Mouse (Mus musculus) regulatory T cell (primary cell): ENCODE data around the gene Bmp2k.

ENCODE experiments used
- in situ Hi-C: fragments of 300-600 bp; cut with MboI, MseI; formaldehyde crosslinking; loops from one replicate; pipeline ENCODE4 v1.15.1; 2025; ENCODE audit warnings: high pct_unique_total_duplicates

Bmp2k gene

DNA sequence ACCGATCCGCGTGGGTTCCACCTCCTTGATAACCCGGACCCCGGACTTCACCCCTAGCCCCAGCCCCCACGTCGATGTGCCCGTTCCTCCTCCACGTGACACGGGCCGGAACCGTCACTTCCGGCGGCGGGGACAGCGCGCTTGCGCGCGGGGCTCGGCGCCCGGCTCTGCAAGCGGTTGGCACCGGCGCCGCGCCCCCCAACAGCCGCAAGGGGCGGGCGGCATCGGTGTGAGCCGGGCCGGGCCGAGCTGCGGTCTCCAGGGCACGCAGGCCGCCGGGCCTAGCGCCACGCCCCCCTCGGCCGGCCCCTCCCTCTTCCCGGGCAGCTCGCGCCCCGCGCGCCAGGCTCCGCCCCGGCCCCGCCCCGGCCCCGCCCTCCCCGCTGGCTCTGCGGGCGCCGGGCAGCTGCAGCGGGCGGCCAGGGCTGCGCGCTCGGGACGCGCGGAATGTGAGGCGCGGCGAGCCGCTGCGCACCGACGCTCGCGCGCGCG lies at the start of gene Bmp2k:
Gene Bmp2k, plus strand, starts transcription at position 380 of the 492 bp plus-strand sequence.
- in situ Hi-C loops: no loop called here

DNA sequence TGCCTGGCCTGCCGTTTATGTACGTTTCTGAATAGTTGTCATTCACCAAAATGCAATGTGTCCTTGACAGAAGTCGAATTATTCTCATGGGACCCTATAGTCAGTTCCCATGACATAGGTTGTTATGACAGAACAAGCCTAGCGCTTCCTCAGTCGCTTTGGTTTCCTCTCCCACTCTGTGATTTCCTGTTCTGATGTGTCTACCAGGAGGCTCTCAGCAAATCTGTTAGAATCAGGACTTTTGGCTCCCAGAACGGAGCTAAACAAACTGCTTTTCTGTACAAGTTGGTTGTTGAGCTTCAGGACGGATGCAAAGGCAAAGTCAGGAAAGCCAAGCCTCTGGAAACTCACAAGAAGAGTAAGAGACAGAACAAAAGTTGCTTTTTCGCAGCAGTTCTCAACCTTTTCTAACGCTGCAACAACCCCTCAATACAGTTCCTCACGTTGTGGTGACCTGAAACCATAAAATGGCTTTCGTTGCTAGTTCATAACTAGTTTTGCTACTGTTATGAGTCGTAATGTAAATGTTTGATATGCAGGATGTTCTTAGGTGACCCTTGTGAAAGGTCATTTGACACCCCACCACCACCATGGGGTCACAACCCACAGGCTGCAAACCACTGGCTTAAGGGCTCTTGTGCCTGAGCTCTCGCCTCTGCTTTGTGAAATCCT lies 48.5 kb upstream of the Bmp2k start:
- in situ Hi-C loops: no loop called here

DNA sequence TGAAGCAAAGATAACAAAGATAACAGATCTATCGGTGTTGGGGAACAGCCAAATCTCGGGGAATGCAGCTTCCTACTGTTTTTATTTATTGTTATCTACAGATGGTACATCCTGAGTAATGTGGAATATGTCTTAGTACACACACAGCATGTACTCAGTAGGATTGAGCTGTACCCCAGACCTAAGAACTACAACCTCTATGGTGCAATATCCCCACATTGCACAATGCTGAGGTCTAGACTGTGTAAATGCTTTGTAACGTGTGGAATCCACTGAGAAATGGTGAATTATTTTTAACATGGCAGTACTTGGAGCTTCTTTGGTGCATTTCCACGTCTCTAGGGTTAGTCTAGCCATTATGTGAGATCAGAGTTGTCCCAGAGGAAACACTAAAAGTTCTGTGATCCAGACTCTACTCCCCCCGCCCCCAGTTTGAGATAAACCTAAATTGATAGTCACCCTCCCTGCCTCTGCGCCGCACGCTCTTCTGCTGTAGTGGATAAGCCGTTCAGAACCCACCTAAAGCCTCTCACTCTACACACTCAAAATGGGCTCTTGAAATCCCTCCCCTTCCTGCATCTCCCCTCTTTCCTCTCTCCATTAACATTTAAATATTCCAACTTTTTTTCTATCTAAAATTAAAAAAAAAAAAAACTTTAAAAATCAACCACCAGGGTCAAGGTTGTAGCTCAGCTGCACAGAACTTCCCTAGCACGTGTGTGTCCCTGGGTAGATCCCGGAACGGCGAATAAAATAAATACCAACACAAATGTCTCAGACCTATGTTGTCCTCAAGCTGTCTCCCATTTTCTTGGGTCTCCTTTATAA lies 47.4 kb upstream of the Bmp2k start:
- in situ Hi-C loops: no loop called here

DNA sequence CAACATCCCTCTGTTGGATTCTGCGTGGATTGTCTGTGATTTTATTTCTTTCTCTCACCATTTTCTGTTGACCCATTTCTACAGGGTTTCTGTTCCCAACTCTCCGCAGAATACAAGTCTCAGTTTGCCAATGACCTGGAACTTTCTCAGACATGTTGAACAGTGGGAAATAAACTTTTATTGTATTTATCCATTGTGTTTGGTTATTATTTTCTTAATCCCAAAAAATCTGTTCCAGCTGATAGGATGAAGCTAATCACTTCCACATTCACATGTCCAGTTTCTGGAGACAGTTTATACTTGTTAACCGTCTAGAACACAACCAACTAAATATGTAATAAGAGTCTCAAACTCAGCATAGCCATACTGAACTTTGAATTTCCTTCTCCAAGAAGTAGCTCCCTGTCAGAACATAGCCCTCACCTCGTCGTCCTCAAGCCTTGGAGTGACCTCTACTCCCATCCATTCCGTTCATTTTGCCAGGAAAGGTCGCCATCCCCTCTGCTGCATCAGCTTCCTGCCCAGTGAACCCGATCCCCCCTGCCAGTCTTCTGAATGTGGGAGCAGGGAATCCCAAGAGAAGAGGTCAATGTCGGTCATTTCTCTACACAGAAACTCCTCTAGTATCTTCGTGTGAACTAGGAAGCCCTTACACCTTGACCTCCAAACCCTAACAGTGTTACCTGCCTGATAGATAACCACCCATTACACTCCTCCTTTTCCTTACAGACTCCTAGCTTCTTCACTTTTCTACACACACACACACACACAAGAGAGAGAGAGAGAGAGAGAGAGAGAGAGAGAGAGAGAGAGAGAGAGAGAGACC lies 46.6 kb upstream of the Bmp2k start:
- in situ Hi-C loops: no loop called here

DNA sequence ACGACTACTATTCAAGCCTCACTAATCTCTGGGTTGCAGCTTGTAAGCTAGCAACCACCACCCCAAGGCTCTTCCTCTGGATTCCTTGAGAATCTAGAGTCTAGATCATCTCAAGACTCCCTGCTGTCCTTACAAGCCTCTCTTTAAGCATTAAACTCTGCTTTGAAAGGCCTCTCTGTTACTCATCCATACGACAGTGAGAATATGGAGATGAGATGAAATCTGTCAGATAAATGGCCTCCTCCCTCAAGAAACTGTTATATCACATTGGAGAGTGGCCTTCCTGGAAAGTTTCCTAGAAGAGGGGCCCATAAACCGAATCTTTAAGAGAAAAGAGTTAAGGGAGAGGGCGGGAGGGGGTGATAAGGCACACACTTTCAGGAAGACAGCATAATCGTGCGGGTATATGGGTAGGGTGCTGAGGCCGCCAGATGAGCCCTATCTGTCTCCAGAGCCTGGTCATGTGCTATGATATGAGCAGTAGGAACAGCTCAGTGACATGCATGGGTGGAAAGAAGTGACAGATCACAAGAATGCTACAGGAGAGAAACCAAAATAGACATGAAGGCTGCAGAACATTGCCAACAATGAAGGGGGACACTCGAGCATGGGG lies 45.9 kb upstream of the Bmp2k start:
- in situ Hi-C loops: no loop called here

DNA sequence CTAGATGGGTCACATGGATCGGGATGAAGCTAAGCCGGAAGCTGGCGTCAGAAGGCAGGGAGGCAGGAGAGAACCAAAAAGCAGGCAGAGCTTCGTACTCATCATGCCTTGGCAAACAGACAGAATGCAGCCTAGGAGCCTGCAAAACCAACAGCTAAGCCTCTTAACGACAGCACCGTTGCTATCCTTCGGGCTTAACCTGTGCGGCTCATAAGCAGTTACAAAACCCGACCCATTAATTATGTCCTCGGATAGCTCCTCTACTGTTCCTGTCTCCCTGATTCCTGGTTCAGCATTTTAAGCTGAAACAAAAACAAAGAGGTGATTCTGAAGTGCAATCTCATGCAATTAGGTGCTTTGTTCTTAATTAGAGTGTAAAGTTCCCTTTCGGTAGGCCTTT lies 43.4 kb upstream of the Bmp2k start:
- in situ Hi-C loops: no loop called here

DNA sequence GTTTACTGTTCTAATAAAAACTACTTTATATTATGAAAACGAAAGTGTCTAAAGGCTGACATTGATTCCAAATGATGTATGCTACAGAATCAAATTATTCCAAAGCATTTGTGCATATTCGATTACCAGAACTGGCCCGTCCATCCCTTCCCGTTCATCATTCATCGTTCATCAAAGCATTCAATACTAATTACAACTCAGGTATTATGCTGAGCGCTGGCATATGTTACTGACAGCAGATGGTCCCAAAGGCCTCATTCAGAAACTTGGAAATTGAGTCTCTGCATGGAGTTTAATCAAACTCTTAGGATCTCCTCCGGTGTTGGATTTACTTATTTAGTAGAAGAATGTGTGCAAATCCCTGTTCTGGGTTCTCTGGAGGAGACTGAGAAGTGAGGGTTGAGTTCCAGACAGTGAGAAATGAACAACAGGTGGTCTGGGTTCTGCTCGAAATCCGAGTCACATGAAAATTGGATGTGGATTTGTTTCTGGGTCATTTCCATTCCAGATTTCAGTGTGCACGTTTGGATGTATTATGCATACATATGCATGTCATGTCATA lies 42.9 kb upstream of the Bmp2k start:
- in situ Hi-C loops: no loop called here

DNA sequence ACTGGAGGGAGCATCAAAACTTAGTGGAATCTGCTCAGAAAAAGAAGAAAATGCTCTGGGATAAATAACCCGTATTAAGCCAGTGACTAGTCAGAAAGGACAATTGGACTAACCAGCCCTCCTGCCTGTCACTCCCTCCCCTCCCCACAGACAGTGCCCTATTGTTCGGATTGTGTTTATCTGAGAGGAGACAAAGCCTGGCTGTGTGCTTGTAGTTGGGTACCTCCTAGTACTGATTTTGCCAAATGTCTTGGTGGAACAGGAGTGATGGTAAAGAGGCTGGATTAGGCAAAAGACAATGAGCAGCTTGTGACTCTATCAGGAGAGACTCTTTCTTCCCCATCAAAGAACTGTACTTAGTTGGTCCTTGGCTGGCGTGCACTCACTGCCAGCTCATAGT lies 40.6 kb upstream of the Bmp2k start:
- in situ Hi-C loops: no loop called here

DNA sequence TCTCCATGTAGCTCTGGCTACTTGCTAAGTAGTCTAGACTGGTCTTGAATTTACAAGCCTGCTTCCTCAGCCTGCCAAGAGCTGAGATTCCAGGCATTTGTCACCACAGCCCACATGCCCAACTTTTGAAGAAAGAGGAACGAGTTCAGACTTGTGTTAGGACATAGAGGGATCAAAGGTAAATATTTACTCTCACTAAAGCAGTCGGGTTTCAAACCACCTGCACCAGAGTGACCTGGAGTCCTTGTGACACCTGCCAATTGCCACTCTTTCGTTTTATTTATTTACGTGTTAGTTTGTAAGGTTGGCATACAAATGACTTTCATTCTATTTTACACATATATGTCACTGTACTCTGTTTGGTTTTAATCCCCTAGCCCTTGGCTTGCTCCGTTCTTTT lies 36.4 kb upstream of the Bmp2k start:
- in situ Hi-C loops: no loop called here

DNA sequence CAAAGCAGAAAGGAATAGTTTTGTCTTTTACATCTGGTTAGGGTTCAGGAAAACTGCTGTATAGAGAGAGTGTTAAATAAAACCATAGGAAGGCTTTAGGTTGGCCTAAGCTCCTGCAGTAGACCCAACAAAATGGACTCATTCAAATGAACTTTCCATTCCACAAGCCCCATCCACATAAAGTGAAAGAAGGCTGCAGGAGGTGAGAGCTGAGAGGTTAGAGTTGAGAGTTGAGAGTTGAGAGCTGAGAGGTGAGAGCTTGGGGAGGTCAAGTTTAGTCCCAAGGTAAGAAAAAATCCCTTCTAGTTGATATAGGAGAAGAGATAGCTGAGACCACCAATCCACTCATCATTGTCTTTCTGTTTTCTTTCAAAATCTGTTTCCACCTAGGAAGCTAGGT lies 35.6 kb upstream of the Bmp2k start:
- in situ Hi-C loops: no loop called here

DNA sequence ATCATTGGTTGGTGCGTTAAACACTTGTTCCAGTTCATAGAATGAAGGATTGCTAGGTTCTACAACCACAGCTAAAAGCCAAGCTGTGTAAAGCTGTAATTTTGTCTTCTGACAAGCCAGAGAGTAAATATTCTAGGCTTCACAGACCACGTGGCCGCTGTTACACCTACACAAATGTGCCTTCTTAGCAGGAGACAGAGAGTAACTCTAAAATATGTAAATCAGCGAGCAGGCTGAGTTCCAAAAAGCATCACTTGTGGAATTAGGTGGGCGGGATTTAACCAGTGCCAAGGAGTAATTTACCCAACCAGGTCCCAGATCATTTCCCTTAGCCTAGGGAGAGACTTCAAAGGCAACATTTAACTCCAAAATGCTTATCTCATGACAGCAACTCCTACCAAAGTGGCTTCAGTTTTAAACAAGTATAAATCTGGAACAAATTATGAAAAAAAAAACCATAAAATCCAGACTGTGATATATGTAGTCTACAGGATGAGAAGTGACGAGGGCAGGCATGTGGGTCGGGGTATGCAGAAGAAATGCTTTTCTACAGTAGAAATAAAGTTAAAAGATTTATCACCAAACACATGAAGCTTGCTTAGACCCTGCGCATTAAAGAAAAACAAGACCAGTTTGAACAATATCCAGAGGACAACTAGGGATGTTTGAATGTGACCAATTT lies 35.1 kb upstream of the Bmp2k start:
- in situ Hi-C loops: no loop called here

DNA sequence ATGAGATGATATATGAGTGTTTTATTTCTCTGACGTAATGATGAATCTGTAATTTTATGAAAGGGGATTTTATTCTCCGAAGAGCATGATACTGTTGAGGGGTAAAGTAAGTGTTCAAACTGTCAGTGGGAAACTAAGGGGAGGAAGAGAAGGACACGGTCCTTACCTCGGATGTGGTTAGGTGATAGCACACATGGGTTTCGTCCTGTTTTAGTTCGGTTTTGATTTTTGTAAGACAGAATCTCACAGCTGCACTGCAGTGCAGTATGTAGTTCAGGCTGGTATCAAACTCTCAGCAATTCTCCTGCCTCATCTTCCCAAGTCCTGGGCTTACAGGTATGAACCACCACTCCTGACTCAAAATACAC lies 34.6 kb upstream of the Bmp2k start:
- in situ Hi-C loops: no loop called here

DNA sequence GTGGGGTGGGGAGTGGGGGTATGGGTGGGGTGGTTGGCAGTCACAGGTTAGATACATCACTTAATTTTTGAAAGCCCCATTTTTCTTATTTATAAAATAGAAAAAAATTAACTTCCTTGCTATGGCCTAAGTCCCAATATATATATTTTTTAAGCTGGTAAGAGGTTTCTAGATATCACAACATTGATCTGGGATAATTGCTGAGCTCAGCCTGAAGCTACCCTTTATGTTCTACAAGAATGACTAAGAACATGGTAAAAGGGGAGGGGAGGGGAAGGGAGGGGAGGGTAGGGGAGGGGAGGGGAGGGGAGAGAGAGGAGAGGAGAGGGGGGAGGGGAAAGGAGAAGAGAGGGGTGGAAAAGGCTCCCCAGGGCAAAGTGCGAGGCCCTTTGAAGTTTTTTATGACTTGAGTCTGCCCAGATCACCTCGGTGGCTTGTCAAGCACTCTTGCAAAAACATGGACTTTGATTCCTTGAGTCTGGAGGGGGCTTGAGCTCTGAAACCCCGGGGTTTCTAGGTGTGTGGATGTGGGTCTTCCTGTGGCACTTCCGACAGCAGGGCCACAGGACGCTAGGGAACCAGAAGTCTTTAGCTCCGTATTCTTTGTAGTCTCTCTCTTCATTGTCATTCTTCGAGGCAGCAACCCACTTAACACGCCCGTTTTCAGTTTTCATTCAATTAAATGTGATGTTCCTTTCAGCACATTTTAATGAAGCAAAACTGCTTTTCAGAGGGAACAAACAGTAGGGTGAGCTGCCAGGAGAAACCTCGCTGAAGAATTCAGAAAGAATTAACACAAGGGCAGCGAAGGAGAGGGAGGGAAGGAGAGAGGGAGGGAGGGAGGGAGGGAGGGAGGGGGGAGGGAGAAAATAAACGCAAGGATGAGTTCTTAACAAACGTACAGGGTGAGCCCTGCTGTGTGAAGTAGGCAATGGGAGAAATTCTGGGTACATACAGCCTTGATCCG lies 33.1 kb upstream of the Bmp2k start:
- in situ Hi-C loops: no loop called here

DNA sequence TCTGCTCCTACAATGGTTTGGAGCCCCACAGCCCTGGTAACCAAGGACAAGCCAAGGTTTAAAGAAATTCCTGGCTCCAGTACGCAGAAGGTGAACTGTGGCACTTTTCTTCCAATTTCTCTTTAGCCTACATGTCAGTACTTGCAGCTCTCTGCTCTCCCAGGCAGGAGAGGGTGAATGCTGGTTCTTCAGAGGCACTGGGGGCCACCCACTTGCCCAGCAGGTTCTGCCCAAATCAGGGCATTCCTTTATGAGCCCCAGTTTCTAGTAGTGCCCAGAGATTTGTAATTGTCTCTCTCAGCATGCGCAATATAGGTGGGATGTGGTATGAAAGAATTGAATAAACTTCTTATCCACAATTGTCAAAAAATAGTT lies 32.5 kb upstream of the Bmp2k start:
- in situ Hi-C loops: no loop called here

DNA sequence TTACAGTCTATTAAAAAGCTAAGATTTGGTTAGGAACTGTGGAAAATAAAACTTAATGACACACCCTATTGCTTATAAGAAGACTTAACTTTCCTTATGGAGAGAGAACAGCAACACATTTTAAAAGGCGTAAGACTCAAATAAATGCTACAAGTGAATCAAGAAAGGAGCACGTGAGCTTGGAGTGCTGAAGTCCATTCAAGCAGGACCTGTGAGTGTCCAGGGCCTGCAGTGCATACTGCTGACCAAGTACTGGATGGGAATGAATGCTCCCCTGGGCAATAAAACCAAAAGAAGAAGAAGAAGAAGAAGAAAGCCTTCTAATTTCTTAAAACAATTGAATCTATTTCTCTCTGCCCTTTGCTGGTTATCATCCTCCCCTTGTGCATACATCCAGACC lies 32.0 kb upstream of the Bmp2k start:
- in situ Hi-C loops: no loop called here

DNA sequence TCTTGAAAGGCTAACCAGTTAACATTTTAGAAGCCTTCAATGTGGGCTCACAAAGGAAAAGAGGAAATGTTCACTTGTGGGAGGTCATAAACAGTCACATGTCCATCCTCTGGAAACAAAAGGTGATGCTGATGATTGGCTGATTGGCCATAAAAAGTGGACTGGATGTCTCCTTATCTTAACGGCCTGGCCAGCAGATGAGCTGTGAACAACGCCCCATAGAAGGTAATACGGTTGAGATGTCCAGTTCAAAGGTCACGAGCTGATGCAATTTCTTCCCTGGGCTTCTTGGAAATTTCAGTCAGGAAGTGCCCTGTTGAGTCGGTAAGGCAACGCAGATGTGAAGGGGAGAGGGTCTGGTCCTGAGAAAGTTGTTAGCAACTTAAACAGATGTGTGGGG lies 28.9 kb upstream of the Bmp2k start:
- in situ Hi-C loops: no loop called here

DNA sequence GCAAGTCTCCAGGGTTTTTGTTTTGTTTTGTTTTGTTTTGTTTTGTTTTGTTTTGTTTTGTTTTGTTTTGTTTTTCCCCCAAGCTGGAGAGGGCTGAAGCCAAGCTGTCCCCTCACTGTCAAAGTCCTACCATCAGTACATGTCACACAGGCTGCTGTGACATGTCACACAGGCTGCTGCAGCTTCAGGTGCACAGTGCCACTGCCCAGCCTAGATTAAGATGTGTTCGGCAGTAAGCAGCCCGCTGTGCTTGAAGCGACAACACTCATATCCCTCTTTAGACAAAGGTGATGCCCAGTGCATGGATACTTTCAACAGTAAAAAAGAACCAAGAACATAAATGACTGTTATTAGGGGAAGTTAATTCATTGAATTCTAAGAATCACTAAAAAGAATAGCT lies 28.5 kb upstream of the Bmp2k start:
- in situ Hi-C loops: no loop called here

DNA sequence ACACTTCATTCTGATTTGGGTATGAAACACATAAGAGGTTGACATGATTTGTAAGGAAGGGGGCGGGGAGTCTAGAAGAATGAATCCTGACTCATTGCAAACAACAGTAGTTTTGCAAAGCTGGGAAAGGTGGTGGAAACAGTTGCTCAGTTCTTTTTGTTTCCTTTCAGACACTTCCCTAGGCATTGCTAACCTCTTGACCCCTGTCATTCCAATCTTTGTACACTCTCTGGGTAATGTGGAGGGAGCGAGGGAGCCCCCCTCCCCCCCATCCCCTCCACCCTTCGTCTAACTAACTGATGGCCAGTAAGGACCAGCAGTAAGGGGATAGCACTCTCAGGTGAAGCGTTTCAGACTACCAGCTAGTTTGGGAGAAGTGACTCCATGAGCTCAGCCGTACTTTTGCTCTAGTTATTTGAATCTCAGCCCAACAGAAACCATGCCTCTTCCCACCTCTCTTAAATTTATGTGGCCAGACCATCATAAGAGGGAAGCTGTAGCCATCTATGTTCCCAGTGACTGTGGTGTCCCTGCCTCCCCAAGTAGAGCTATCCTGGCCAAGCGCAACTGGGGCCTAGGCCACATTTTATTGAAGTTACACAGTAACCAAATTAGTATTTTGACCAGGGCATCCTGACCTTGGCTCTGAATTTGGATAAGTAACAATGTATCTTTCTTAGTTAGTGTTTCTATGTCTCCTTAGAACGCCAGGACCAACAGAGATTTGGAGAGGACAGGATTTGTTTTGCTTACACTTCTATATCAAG lies 27.6 kb upstream of the Bmp2k start:
- in situ Hi-C loops: no loop called here

DNA sequence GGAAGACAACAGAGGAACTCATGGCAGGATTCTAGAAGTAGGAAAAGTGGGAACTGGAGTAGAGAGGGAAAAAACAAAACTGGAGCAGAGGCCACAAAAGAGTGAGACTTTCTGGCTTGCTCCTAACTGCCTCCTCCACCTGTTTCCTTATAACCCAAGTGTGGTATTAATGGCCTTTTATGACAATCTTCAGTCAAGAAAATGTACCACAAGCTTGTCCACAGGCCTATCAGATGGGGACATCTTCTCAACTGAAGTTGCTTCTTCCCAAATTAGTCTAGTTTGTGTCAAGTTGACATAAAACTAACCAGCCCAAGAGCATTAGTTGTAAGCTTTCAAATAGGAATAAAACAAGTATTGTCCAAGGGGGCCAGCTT lies 27.0 kb upstream of the Bmp2k start:
- in situ Hi-C loops: no loop called here
